Mouse (Mus musculus): ENCODE data around the gene Rer1. TPM values are rescaled to one million over a fixed set of nuclear protein-coding genes. Genes with fewer than 3 reads are reported as not detected.

The Rer1 gene
- polyA plus RNA-seq (2012; rRNA removed): 93.3 and 94.4 TPM in 2 replicates

DNA sequence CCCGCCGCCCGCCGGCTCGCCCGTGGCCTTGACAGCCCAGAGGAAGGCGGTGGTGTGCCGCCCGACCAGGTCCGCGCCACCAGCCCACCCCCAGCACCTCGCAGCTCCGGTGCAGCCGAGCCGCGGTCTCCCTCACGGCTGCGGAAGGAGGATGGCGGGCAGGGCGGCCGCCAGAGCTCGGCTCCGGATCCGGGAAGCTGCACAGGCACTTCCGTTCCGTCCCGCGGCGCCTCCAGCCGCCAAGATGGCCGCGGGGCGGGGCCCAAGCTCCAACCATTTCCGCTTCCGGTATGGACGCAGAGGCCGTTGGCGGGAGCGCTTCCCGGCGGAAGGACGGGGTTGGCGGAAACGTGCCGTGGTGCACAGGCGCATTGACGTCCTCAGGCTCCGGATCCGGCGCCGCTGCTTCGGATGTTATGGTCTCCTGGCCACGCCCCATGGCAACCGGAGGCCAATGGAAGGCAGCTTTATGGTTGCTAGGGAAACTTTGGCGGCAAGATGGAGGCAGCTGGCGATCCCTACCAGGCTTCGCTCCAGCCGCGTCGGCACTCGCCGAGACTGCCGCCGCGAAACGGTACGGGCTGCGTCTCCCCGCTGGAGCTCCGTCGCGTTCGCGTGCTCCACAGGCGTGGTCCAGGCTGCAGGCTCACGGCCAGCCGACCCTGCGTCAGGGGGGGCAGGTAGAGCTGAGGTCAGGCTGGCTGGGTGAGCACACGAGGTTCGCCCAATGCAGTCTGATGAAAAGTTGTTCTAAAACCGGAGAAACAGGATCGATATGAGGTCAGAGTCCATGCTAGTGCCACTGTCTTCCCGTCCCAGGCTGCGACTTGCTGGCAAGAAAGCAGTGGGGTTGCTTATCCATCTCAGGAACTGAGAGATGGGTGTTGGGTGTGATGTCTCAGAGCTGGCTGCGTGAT is at the start of gene Rer1, which contains the start of gene Morn1:
Gene Rer1 (minus strand): TSS at position 275 of the 917 bp plus-strand sequence.
Gene Morn1 (plus strand): TSS at position 470 of the 917 bp plus-strand sequence.

GRCm38 (mm10) chr4:155066834-155067522 is 19.2 kb downstream of the Rer1 start, which contains the start of gene Pex10:
Gene Pex10 (plus strand): TSS chr4:155067016.

DNA sequence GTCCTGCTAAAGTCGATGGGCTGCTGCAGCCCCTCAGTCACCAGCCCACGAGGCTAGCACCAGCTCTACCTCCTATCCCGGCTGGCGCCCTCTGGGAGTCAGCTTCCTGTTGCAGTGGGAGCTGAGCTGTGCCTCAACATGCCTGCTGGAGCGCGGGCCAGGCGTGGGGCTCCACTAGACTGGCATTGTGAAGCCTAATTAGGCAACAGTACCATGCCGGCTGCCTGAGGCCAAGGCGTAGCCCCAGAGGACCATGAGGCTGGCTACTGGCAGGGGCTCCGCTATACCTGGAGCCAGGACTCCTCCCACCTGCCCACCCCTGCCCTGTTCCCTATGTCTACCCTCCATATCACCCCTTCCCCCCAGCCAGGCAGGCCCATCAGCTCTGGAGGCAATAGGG is 29.5 kb downstream of the Rer1 start, which contains the start of gene Plch2:
Gene Plch2 (minus strand): TSS at position 61 of the 400 bp plus-strand sequence.

Other genes with a start within 250 kb of the Rer1 start
- gene Ttc34, start 248.9 kb downstream of the Rer1 start, polyA plus RNA-seq (2012; rRNA removed): 0.55 and 0.69 TPM in 2 replicates
- 0.28 and 0.33 TPM in 2 replicates for gene Mmel1, start 216.8 kb downstream of the Rer1 start, polyA plus RNA-seq (2012; rRNA removed)
- 34.8 and 36.0 TPM in 2 replicates for gene Fam213b, start 187.2 kb downstream of the Rer1 start, polyA plus RNA-seq (2012; rRNA removed)
- gene Tnfrsf14, start 157.8 kb downstream of the Rer1 start, polyA plus RNA-seq (2012; rRNA removed): 1.1 and 1.6 TPM in 2 replicates
- 81.4 and 117 TPM in 2 replicates for gene Hes5, start 125.5 kb downstream of the Rer1 start, polyA plus RNA-seq (2012; rRNA removed)
- gene Pank4, start 122.3 kb downstream of the Rer1 start, polyA plus RNA-seq (2012; rRNA removed): 86.4 and 90.3 TPM in 2 replicates
- 27.3 and 27.6 TPM in 2 replicates for gene Plch2, start 29.6 kb downstream of the Rer1 start, polyA plus RNA-seq (2012; rRNA removed)
- 21.6 and 22.7 TPM in 2 replicates for gene Pex10, start 19.4 kb downstream of the Rer1 start, polyA plus RNA-seq (2012; rRNA removed)
- gene Morn1, start 195 bp upstream of the Rer1 start, polyA plus RNA-seq (2012; rRNA removed): 9.6 and 11.2 TPM in 2 replicates
- gene Ski, start 136.2 kb upstream of the Rer1 start, polyA plus RNA-seq (2012; rRNA removed): 38.4 and 44.7 TPM in 2 replicates
- gene Faap20, start 163.4 kb upstream of the Rer1 start, polyA plus RNA-seq (2012; rRNA removed): 74.3 and 75.6 TPM in 2 replicates

Data from central nervous system, embryonic 14 days (tissue).